Mouse (Mus musculus) lung, postnatal 0 days (tissue): ENCODE measurements around the gene Slc24a3. TPM values are rescaled to one million over a fixed set of nuclear protein-coding genes. Genes with fewer than 3 reads are reported as not detected.
A peak's percentile ranks its signal among the peaks of the same experiment; 100 is the strongest.

Experiments used
- ATAC-seq: fragments of 200-750 bp; cut with Nextera tagmentation; 2 replicates; pipeline ENCODE4 v1.8.0; 2017; ENCODE audit warnings: moderate library complexity
- DNase-seq: peaks from one replicate; pipeline ENCODE4 v3.0.0-alpha.2; 2016; ENCODE audit warnings: low spot score
- H3K27ac ChIP-seq: fragments of 300-500 bp; sonication (generic); 2 replicates; pipeline ENCODE4 v1.5.1; 2014; ENCODE audit warnings: antibody characterized with exemption, mild to moderate bottlenecking, low read length, mixed read lengths
- H3K27me3 ChIP-seq: fragments of 300-500 bp; sonication (generic); replicated peaks from 2 replicates; pipeline ENCODE4 v1.6.1; 2014; ENCODE audit warnings: low read length, mixed read lengths; ENCODE audit not compliant: insufficient read depth
- H3K36me3 ChIP-seq: fragments of 300-500 bp; sonication (generic); 2 replicates; pipeline ENCODE4 v1.6.1; 2014; ENCODE audit warnings: low read length, mixed read lengths; ENCODE audit not compliant: insufficient read depth
- H3K4me1 ChIP-seq: fragments of 300-500 bp; sonication (generic); 2 replicates; pipeline ENCODE4 v1.6.1; 2014; ENCODE audit warnings: antibody characterized with exemption, low read depth, low read length, mixed read lengths; ENCODE audit not compliant: insufficient read depth
- H3K4me2 ChIP-seq: fragments of 300-500 bp; sonication (generic); replicated peaks from 2 replicates; pipeline ENCODE4 v1.6.1; 2014; ENCODE audit warnings: low read depth, mild to moderate bottlenecking, low read length, moderate library complexity, mixed read lengths
- H3K4me3 ChIP-seq: fragments of 300-500 bp; sonication (generic); 2 replicates; pipeline ENCODE4 v1.5.1; 2014; ENCODE audit warnings: low read depth, low read length
- H3K9ac ChIP-seq: fragments of 300-500 bp; sonication (generic); replicated peaks from 2 replicates; pipeline ENCODE4 v1.6.1; 2014; ENCODE audit warnings: low read depth, mild to moderate bottlenecking
- H3K9me3 ChIP-seq: fragments of 300-500 bp; sonication (generic); 2 replicates; pipeline ENCODE4 v1.6.1; 2016; ENCODE audit warnings: low read length, mixed read lengths
- CTCF ChIP-seq: IDR thresholded peaks from 2 replicates; pipeline ENCODE4 v1.5.1; 2016; ENCODE audit warnings: antibody characterized with exemption, mild to moderate bottlenecking
- EP300 ChIP-seq: IDR thresholded peaks from 2 replicates; pipeline ENCODE4 v1.6.1; 2016; ENCODE audit warnings: antibody characterized with exemption, mild to moderate bottlenecking, control low read depth
- WGBS: fragments of 180-500 bp; shearing (Covaris S2); extraction: QIAGEN DNeasy Blood & Tissue Kit; methylation state at CpG from one replicate; pipeline ENCODE4 v1.1.7; 2014; 5-methylcytosine and 5-hydroxymethylcytosine counted together
- polyA plus RNA-seq: library from polyadenylated mRNA; unstranded; fragments of >200 nt; fragmentation: Nextera tagmentation; extraction: Ambion mirVana; gene quantifications from 2 replicates; pipeline ENCODE4 v1.2.1, GENCODE M21; 2015

Gene Slc24a3
- polyA plus RNA-seq, 1 experiment from 2014 or later, result 2.3 TPM

DNA sequence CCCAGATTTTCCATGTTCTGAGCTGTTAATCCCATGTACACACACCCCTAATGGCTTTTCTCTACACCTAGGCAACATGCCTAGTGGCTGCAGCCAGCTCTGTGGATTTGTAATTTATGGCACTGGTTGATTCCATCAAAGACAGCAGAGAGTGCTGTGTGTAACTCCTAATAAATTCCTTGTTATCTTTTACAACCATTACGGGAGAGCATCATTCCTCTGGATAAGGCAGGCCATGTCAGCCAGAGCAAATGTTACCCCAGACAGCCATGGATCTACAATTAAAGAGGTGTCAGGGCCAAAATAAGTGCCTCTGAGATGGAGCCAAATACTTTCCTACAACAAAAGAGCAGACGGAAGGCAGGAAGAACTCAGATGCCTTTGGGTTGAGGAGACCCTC, 49.0 kb downstream of the Slc24a3 start:
- H3K27ac ChIP-seq, result no peak overlapping the region
- 52% methylated on average over 2 of the region's 2 CpGs for WGBS
- no peaks in the 10 kb centered on the region for H3K36me3 ChIP-seq
- TF ChIP-seq CTCF, result no peak
- no peak for TF ChIP-seq EP300
- H3K4me2 ChIP-seq, result no peak overlapping the region
- no peak overlapping the region for H3K4me3 ChIP-seq
- no peak overlapping the region for H3K9ac ChIP-seq
- ATAC-seq (no peak), DNase-seq (peak; percentile 7)
- no peaks in the 10 kb centered on the region for H3K9me3 ChIP-seq
- H3K27me3 ChIP-seq, result no peaks in the 10 kb centered on the region
- H3K4me1 ChIP-seq, result no peaks in the 10 kb centered on the region

DNA sequence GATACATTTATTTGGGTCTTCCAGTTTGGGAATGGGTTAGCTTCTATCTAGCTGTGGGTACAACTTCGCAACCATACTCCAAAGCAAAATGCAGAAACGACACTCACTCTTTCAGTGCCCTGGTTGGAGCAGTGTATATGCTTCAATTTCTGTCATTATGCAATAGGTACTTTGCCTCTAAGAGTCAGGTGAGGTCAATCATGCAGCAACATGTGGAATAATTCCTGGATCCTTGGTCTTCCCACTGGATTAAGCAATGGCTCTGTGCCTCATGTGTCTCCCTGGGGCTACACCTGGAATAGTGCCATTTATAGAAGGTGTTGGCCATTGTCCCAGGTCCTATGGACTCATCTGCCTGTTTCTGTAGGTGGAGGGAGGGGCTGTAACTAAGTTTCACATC, 49.9 kb downstream of the Slc24a3 start:
- DNase-seq (no peak), ATAC-seq (no peak)
- Histone ChIP-seq H3K4me3 (no peak overlapping the region), H3K4me2 (no peak overlapping the region), H3K27me3 (no peaks in the 10 kb centered on the region), H3K4me1 (no peaks in the 10 kb centered on the region), H3K36me3 (no peaks in the 10 kb centered on the region), H3K9ac (no peak overlapping the region), H3K27ac (no peak overlapping the region), H3K9me3 (no peaks in the 10 kb centered on the region)
- 94% methylated on average over 2 of the region's 2 CpGs for WGBS
- no peak for TF ChIP-seq CTCF

DNA sequence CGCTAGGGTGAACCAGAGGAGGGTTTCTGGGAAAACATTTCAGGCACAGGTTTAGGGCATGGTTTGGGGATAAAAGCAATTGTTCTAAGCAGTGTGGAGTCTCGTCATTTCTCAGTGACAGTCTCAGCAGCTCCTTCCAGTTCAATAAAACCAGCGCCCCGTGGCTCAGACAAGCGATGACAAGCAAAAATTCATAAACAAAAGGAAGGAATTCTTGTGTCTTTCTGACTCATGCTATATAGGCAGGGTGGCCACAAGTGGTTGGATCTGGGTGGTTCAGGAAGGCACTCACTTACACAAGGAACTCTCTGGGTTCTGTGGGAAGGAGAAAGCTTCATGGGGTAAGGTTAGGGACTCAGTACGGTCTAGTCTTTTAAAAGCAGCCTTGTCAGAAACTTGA, 51.7 kb downstream of the Slc24a3 start:
- Histone ChIP-seq H3K4me2 (no peak overlapping the region), H3K27me3 (no peaks in the 10 kb centered on the region), H3K4me1 (no peaks in the 10 kb centered on the region), H3K27ac (no peak overlapping the region), H3K9ac (no peak overlapping the region), H3K9me3 (no peaks in the 10 kb centered on the region), H3K36me3 (no peaks in the 10 kb centered on the region), H3K4me3 (no peak overlapping the region)
- TF ChIP-seq CTCF (no peak), EP300 (no peak)
- ATAC-seq (no peak), DNase-seq (no peak)
- 62% methylated on average over 6 of the region's 6 CpGs for WGBS

DNA sequence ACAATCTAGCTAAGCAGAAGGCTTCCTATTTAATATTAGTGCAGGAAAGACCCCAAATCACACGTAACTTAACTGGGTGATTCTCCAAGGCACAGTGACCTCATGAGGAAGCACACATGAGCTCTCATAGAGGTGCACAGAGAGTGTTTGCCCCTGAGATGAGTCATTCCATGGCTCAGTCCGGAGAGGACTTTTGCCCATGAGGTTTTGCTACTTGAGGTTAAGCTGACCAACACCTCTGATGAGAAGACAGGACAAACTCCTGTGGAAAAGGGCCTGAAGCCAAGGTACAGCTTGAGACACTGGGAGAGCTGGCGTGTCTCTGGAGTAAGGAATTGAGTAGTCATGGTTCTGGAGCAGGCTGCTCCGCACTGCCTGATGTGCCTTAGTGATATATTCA, 56.1 kb downstream of the Slc24a3 start:
- TF ChIP-seq EP300 (no peak), CTCF (no peak)
- no peak for DNase-seq
- H3K36me3 ChIP-seq, result no peaks in the 10 kb centered on the region
- no peak overlapping the region for H3K4me2 ChIP-seq
- H3K9ac ChIP-seq, result no peak overlapping the region
- no peaks in the 10 kb centered on the region for H3K27me3 ChIP-seq
- WGBS, result 79% methylated on average over 4 of the region's 4 CpGs
- ATAC-seq, result no peak
- H3K27ac ChIP-seq, result no peak overlapping the region
- H3K9me3 ChIP-seq, result no peaks in the 10 kb centered on the region
- no peaks in the 10 kb centered on the region for H3K4me1 ChIP-seq
- H3K4me3 ChIP-seq, result no peak overlapping the region

DNA sequence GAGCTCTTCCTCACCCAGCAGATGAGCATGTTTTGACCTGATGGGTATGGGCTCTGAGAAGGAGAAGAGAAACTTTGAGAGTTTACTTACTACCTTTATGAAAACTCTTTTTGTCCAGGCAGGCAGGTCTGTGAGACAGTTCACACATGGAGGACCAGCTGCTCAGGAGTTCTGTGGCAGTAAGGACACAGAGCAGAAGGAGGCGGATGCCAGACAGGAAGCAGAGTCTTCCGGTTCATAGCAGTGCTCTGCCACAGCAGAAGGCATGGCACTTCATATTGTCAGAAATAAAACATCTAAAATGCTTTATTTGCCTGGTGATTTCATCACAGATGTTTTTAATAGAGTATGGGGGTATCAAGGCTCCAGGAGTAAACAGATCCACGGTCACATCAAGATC, 58.1 kb downstream of the Slc24a3 start:
- Histone ChIP-seq H3K36me3 (no peaks in the 10 kb centered on the region), H3K9ac (no peak overlapping the region), H3K9me3 (no peaks in the 10 kb centered on the region), H3K4me2 (no peak overlapping the region), H3K27ac (0 out of 2 replicates have a peak overlapping the region, but pooled peaks have one; percentile 4), H3K4me3 (no peak overlapping the region), H3K27me3 (no peaks in the 10 kb centered on the region), H3K4me1 (no peaks in the 10 kb centered on the region)
- peak; percentile 69 for ATAC-seq
- peak; percentile 45 for DNase-seq
- WGBS, result 45% methylated on average over 3 of the region's 3 CpGs
- TF ChIP-seq EP300 (no peak), CTCF (no peak)

DNA sequence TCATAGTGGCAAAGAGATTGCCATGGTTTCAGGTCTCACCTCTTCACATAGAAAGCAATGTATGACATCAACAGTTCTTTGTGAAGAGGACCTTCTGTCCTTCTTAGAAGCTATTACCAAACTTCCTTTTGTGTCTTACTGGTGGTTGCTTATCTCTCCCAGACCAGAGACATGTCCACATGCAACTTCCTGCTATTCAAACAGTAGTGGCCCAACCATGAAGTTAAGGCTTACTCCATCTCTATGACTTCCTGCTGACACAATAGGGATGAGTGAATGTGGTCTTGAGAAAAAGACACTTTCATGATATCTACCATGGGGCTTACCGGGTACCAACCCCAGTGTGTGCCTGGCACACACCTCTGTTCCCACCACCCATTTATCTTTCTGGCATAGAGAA, 58.5 kb downstream of the Slc24a3 start:
- no peak overlapping the region for H3K27ac ChIP-seq
- ATAC-seq, result peak; percentile 87

DNA sequence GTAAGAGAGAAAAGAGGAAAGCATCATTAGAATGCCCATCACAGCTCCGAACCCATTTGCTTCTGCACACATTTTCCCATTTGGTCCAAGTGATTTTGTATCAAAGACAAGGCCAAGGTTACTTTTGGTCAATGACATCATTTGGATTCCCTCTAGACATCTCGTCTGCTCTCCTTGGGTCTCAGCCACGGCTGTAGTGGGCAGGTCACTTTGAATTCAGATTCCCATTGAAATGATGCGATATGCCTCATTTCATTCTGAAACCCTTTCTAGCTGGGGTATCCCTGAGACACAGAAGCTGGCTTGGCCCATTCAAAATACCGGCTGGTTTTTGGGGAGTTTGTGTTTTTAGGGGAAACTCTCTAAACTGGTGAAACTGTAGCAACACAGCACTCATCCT, 59.8 kb downstream of the Slc24a3 start:
- H3K27ac ChIP-seq, result no peak overlapping the region
- TF ChIP-seq CTCF, result no peak
- TF ChIP-seq EP300, result no peak
- H3K4me1 ChIP-seq, result no peaks in the 10 kb centered on the region
- no peak overlapping the region for H3K9ac ChIP-seq
- no peak overlapping the region for H3K4me2 ChIP-seq
- no peaks in the 10 kb centered on the region for H3K27me3 ChIP-seq
- H3K36me3 ChIP-seq, result no peaks in the 10 kb centered on the region
- no peaks in the 10 kb centered on the region for H3K9me3 ChIP-seq
- ATAC-seq (no peak), DNase-seq (no peak)
- no peak overlapping the region for H3K4me3 ChIP-seq
- WGBS, result 81% methylated on average over 5 of the region's 5 CpGs

More for the DNA sequence above, 58.5 kb downstream of the Slc24a3 start:
- no peak overlapping the region for H3K4me3 ChIP-seq
- no peak overlapping the region for H3K4me2 ChIP-seq
- WGBS, result 57% methylated on average over 1 of the region's 1 CpGs
- no peak overlapping the region for H3K9ac ChIP-seq
- H3K4me1 ChIP-seq, result no peaks in the 10 kb centered on the region
- no peaks in the 10 kb centered on the region for H3K27me3 ChIP-seq
- peak; percentile 78 for DNase-seq
- H3K9me3 ChIP-seq, result no peaks in the 10 kb centered on the region
- no peaks in the 10 kb centered on the region for H3K36me3 ChIP-seq
- TF ChIP-seq EP300, result peak; percentile 96
- TF ChIP-seq CTCF, result no peak
